Mouse (Mus musculus) heart, adult 2 months (tissue): Measurements from ENCODE around the gene Pelp1. TPM values are rescaled to one million over a fixed set of nuclear protein-coding genes. Genes with fewer than 3 reads are reported as not detected.
"Not testable (repeated sequence)": the region's sequence is repeated elsewhere in the genome, so short reads cannot be mapped to it uniquely, and the experiment has no call there.

ENCODE experiments used
- DNase-seq, 2 experiments: peaks; one replicate each; pipeline ENCODE4 v3.0.0; 2021
- H3K27ac ChIP-seq: fragments of 200-600 bp; 2 replicates; pipeline ENCODE4 v1.8.1; 2022
- H3K27me3 ChIP-seq: fragments of 200-500 bp; 2 replicates; pipeline ENCODE4 v1.6.1; 2012; ENCODE audit warnings: mild to moderate bottlenecking, low read length, inconsistent platforms, mixed read lengths; ENCODE audit not compliant: control insufficient read depth, insufficient read depth
- H3K36me3 ChIP-seq: fragments of 200-500 bp; 2 replicates; pipeline ENCODE4 v1.6.1; 2012; ENCODE audit warnings: low read length, inconsistent platforms; ENCODE audit not compliant: control insufficient read depth, insufficient read depth
- H3K4me1 ChIP-seq: fragments of 200-500 bp; 2 replicates; pipeline ENCODE4 v1.6.1; 2011; ENCODE audit warnings: low read length; ENCODE audit not compliant: control insufficient read depth, insufficient read depth
- H3K4me3 ChIP-seq: fragments of 200-600 bp; 2 replicates; pipeline ENCODE4 v1.8.1; 2022
- H3K79me2 ChIP-seq: fragments of 200-500 bp; replicated peaks from 2 replicates; pipeline ENCODE4 v1.6.1; 2012; ENCODE audit warnings: mild to moderate bottlenecking, inconsistent platforms, low read length, moderate library complexity, mixed read lengths; ENCODE audit not compliant: control insufficient read depth, insufficient read depth
- H3K9ac ChIP-seq: fragments of 200-500 bp; 2 replicates; pipeline ENCODE4 v1.6.1; 2012; ENCODE audit warnings: low read depth, mild to moderate bottlenecking, control low read depth, inconsistent platforms, low read length, mixed read lengths
- CTCF ChIP-seq: fragments of 200-600 bp; IDR thresholded peaks from 2 replicates; pipeline ENCODE4 v1.8.1; 2022; ENCODE audit warnings: antibody characterized with exemption, mild to moderate bottlenecking, moderate library complexity
- EP300 ChIP-seq: fragments of 200-500 bp; IDR thresholded peaks from 2 replicates; pipeline ENCODE4 v1.6.1; 2011; ENCODE audit warnings: low read depth, low read length, control low read depth; ENCODE audit not compliant: insufficient read depth
- POLR2A ChIP-seq: fragments of 200-500 bp; IDR thresholded peaks from 2 replicates; pipeline ENCODE4 v1.6.1; 2011; ENCODE audit warnings: mild to moderate bottlenecking, low read depth, low read length, control low read depth; ENCODE audit not compliant: insufficient read depth
- WGBS: fragments of 180-500 bp; shearing (Covaris S2); methylation state at CpG from one replicate; pipeline ENCODE4 v1.1.7; 2018; 5-methylcytosine and 5-hydroxymethylcytosine counted together
- intact Hi-C: fragments of 180-260 bp; cut with DNase I; formaldehyde crosslinking; loops from one replicate; pipeline ENCODE4 v1.15.1; 2025
- polyA plus RNA-seq: library from polyadenylated mRNA; depleted of rRNA; stranded (reverse); fragments of >200 nt; gene quantifications from 2 replicates; pipeline ENCODE4 v1.2.3, GENCODE M21; 2012
- total RNA-seq, 2 experiments: library from RNA; stranded (reverse); gene quantifications; 2 replicates each; pipeline ENCODE4 v1.2.3; 2021

The Pelp1 gene
- total and polyA plus RNA-seq, 3 experiments: 13.0 to 20.7 (median 17.0) TPM

- Histone ChIP-seq H3K9ac (peak overlapping the region; percentile 74), H3K4me1 (peaks cover 3% of the 10 kb centered on the region; the same call in 1 of the 2 replicates), H3K27ac (peak overlapping the region; percentile 77), H3K27me3 (no peaks in the 10 kb centered on the region), H3K36me3 (no peaks in the 10 kb centered on the region), H3K79me2 (no peaks in the 10 kb centered on the region), H3K4me3 (peak overlapping the region; percentile 85)
- intact Hi-C loops: loop anchor here (1.0 to 5.0 kb wide), 3 partner anchors 73 to 324 kb away; no protein-coding TSS in a partner anchor
- WGBS: 8% methylated on average over 15 of the region's 15 CpGs
- no peak for DNase-seq
- TF ChIP-seq EP300 (no peak), CTCF (no peak), POLR2A (no peak)
These were observed 23.2 kb upstream of the Pelp1 start for GRCm38 (mm10) chr11:70432895-70433568.

GRCm38 (mm10) chr11:70432048-70432894, 22.4 kb upstream of the Pelp1 start, which contains the start of gene Arrb2:
Gene Arrb2, plus strand, starts transcription at chr11:70432635.
- 1% methylated on average over 60 of the region's 75 CpGs for WGBS
- no peaks in the 10 kb centered on the region for H3K79me2 ChIP-seq
- H3K4me1 ChIP-seq: peaks cover 3% of the 10 kb centered on the region; the same call in 1 of the 2 replicates
- intact Hi-C loops: loop anchor here (1.0 to 5.0 kb wide), 3 partner anchors 74 to 325 kb away; no protein-coding TSS in a partner anchor
- peak within 1 kb of the TSS; percentile 85 for H3K4me3 ChIP-seq
- H3K27me3 ChIP-seq: no peaks in the 10 kb centered on the region
- H3K9ac ChIP-seq: peak within 1 kb of the TSS; percentile 74
- peak within 1 kb of the TSS; percentile 77 for H3K27ac ChIP-seq
- DNase-seq: peak; percentile 98 to 99
- H3K36me3 ChIP-seq: no peaks in the 10 kb centered on the region
- TF ChIP-seq POLR2A (peak; percentile 67), EP300 (peak; percentile 84; the same call in 1 of the 2 replicates), CTCF (peak; percentile 71)

GRCm38 (mm10) chr11:70431574-70431973, 21.7 kb upstream of the Pelp1 start:
- Histone ChIP-seq H3K27ac (peak overlapping the region; percentile 77), H3K79me2 (no peaks in the 10 kb centered on the region), H3K9ac (no peak overlapping the region), H3K4me1 (peaks cover 3% of the 10 kb centered on the region; the same call in 1 of the 2 replicates), H3K36me3 (no peaks in the 10 kb centered on the region), H3K4me3 (no peak overlapping the region), H3K27me3 (no peaks in the 10 kb centered on the region)
- intact Hi-C loops: loop anchor here (5.0 kb wide), 2 partner anchors 191 to 326 kb away; no protein-coding TSS in a partner anchor
- WGBS: 33% methylated on average over 5 of the region's 5 CpGs
- TF ChIP-seq POLR2A (no peak), EP300 (no peak), CTCF (no peak)
- no peak for DNase-seq

- intact Hi-C loops, DNase-seq, H3K9ac ChIP-seq, H3K27me3 ChIP-seq, H3K36me3 ChIP-seq, H3K4me3 ChIP-seq, H3K79me2 ChIP-seq, H3K27ac ChIP-seq, H3K4me1 ChIP-seq: not testable (repeated sequence)
- 70% methylated on average over 6 of the region's 6 CpGs for WGBS
These were observed 16.8 kb upstream of the Pelp1 start for GRCm38 (mm10) chr11:70426598-70426997.

GRCm38 (mm10) chr11:70419486-70419885, 9.7 kb upstream of the Pelp1 start:
- TF ChIP-seq CTCF (no peak), EP300 (no peak), POLR2A (no peak)
- intact Hi-C loops: no loop called here
- 50% methylated on average over 5 of the region's 5 CpGs for WGBS
- Histone ChIP-seq H3K27ac (no peak overlapping the region), H3K27me3 (no peaks in the 10 kb centered on the region), H3K9ac (no peak overlapping the region), H3K79me2 (no peaks in the 10 kb centered on the region), H3K4me3 (no peak overlapping the region), H3K36me3 (no peaks in the 10 kb centered on the region), H3K4me1 (no peaks in the 10 kb centered on the region)
- DNase-seq: no peak

- Histone ChIP-seq H3K27ac (no peak overlapping the region), H3K79me2 (no peaks in the 10 kb centered on the region), H3K36me3 (no peaks in the 10 kb centered on the region), H3K4me3 (no peak overlapping the region), H3K27me3 (no peaks in the 10 kb centered on the region), H3K4me1 (no peaks in the 10 kb centered on the region), H3K9ac (no peak overlapping the region)
- 62% methylated on average over 4 of the region's 4 CpGs for WGBS
- intact Hi-C loops: no loop called here
- TF ChIP-seq POLR2A: no peak
- no peak for TF ChIP-seq CTCF
- no peak for TF ChIP-seq EP300
- no peak for DNase-seq
These were observed 8.4 kb upstream of the Pelp1 start for GRCm38 (mm10) chr11:70418199-70418598.
